ENCODE assay signal across 8 mouse cellular contexts in the genomic region with DNA sequence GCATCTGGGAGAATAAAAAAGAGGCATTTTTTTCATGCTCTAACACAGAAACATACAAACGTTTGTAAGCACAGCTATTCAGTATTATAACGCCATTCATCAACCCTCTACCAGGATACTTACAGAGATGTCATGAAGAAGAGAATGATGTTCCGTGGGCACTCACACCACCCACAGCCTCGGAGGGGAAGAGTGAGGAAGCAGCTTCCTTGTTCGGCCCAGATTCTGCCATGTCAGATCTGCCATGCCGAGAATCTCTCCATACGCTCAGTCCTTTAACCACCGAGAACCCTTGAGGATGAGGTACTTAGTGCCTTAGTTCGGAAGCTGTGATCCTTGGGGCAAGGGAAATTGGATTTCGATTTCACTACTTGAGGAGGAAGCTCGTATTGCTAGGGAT. TPM values are rescaled to one million over a fixed set of nuclear protein-coding genes. Genes with fewer than 3 reads are reported as not detected.
DNase-seq lines count a peak whose midpoint lies in the region; ATAC-seq and TF ChIP-seq lines count a peak whose summit lies in the region.

A gene (minus strand): TSS at position 367 of the 400 bp plus-strand sequence.

- 80% methylated on average over 11 of the region's 11 CpGs for WGBS in lung, adult 2 months

- TF ChIP-seq POLR2A in lung, adult 2 months (IDR thresholded peaks at IDR 0.05; ENCODE audit: borderline replicate concordance, extremely low read depth, low read depth, low read length) = no peak

- peaks cover 9% of the 10 kb centered on the region for H3K4me1 ChIP-seq in lung, adult 2 months (ENCODE audit: control insufficient read depth, insufficient read depth, low read length)

- ATAC-seq in common myeloid progenitor, adult 5-6 weeks (replicated peaks; ENCODE audit: low read depth, poor library complexity, severe bottlenecking) = no peak

- H3K4me3 ChIP-seq in lung, adult 2 months (replicated peaks; ENCODE audit: extremely low read depth, low read depth, low read length) = no peak within 1 kb of the TSS

- intact Hi-C loops in left cerebral cortex, postnatal 4 days (cut with DNase I) = no loop called here

- DNase-seq in lung, adult 2 months = no peak
- DNase-seq in lung, postnatal 25 days (ENCODE audit: low spot score) = no peak
- no peak for DNase-seq in heart, adult 8-10 months (ENCODE audit: low spot score)
- no peak for DNase-seq in left cerebral cortex, postnatal 4 days
- DNase-seq in urinary bladder, adult 18-20 months (ENCODE audit: low spot score in 2 of 2) = no peak
- no peak for DNase-seq in cerebellum, adult 11-12 months
- DNase-seq in kidney, postnatal 14 days = no peak

- no peak for TF ChIP-seq CTCF in lung, adult 2 months (IDR thresholded peaks at IDR 0.05; ENCODE audit: insufficient read depth, low read length)

RNA-seq across cellular contexts. Expression of the gene that starts here (rescaled TPM):
- 14.9 and 18.9 TPM in 2 replicates for polyA plus RNA-seq in lung, adult 2 months (2012; rRNA removed)
- total RNA-seq in common myeloid progenitor, adult 5-6 weeks (2017) = 91.7 and 99.8 TPM in 2 replicates
- 10 to 100 TPM; 13.1 to 17.0 (median 14.7) TPM for total RNA-seq in heart, adult 8-10 months (2022)
- 10 to 100 TPM; 86.3 to 88.1 TPM for total RNA-seq in left cerebral cortex, postnatal 4 days (2021)
